Mouse (Mus musculus): ENCODE data around the gene Wbp1l. TPM values are rescaled to one million over a fixed set of nuclear protein-coding genes. Genes with fewer than 3 reads are reported as not detected.

The Wbp1l gene
- polyA plus RNA-seq, 1 experiment = 44.8 TPM

DNA sequence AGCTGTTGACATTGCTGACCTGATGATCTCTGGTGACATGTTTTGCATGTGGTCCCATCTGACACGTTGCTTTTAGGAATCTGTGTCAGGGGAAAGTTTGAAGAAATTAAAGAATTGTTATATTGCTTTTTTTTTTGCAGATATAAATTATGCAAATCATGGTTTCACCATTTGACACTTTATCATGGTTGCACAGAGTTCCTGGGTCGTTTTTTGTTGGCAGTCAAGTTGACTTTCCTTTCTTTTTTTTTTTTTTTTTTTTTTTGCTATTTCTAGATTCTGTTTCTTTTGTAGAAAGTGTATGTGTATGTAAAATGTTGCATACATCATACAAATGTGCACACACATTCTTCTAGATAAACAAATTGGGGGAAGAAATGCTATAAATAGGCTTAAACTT, 92.2 kb downstream of the Wbp1l start:
- DNase-seq (ENCODE audit: low read depth) = no peak
- no peak for TF ChIP-seq POLR2A (IDR thresholded peaks at IDR 0.05; ENCODE audit: borderline replicate concordance, extremely low read depth, insufficient read depth, insufficient read length, poor library complexity, severe bottlenecking)
- no peak for TF ChIP-seq CTCF (IDR thresholded peaks at IDR 0.05; ENCODE audit: borderline replicate concordance, extremely low read depth, insufficient read depth, insufficient read length)

DNA sequence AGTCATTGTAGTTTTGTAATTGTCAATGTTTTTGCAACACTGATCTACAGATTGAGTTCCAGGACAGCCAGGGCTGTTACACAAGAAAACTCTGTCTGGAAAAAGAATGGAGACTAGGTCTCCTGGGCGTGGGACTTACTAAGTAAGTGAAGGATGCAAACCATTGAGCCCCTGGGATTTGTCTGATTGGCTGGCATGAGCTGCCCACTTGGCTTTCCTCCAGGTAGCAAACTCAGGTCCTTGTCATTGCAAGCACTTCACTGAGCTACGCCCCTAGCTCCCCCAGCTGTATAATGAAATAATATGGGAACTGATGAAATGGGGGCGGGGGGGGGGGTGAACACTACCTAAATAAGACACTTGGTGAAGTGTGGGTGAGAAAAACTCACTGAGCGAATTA, 94.3 kb downstream of the Wbp1l start:
- peak; percentile 10 for DNase-seq (ENCODE audit: low read depth)
- TF ChIP-seq CTCF (IDR thresholded peaks at IDR 0.05; ENCODE audit: borderline replicate concordance, extremely low read depth, insufficient read depth, insufficient read length) (no peak), POLR2A (IDR thresholded peaks at IDR 0.05; ENCODE audit: borderline replicate concordance, extremely low read depth, insufficient read depth, insufficient read length, poor library complexity, severe bottlenecking) (no peak)

DNA sequence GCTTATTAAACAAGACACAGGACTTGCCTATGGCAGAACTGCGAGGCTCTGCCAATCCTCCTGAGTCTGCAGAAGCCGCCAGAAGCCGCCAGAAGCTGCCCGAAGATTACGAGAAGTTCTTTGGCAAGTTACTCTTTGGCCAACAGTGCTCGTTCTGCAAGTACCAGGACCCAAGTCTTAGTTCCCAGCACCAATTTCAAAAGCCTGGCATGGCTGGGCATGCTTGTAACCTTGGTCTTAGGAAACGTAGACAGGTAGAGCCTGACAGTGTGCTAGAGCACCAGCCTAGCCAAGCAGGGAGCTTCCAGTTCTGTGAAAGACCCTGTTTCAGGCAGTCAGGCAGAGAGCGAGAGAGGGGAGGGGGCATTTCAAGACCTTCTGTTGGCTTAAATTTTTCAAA, 97.6 kb downstream of the Wbp1l start:
- TF ChIP-seq CTCF (IDR thresholded peaks at IDR 0.05; ENCODE audit: borderline replicate concordance, extremely low read depth, insufficient read depth, insufficient read length) (no peak), POLR2A (IDR thresholded peaks at IDR 0.05; ENCODE audit: borderline replicate concordance, extremely low read depth, insufficient read depth, insufficient read length, poor library complexity, severe bottlenecking) (no peak)
- DNase-seq (ENCODE audit: low read depth) = no peak

DNA sequence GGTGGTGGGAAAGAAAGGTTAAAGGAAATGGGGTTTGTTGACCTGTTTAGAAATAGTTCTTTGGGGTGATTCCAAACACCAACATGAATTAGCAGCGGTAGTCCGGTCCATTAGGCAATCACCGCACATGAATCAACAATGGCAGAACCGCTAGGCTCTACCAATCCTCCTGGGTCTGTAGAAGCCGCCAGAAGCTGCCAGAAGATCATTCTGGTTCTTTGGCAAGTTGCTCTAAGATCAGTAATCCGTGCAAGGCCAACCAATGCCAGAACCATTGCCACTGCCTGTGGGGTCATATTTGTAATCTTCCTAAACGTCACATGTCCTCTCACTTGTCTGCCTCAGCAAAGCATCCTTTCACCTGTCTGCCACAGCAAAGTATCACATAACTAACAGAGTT, 98.1 kb downstream of the Wbp1l start:
- peak; percentile 9 for DNase-seq (ENCODE audit: low read depth)
- no peak for TF ChIP-seq POLR2A (IDR thresholded peaks at IDR 0.05; ENCODE audit: borderline replicate concordance, extremely low read depth, insufficient read depth, insufficient read length, poor library complexity, severe bottlenecking)
- TF ChIP-seq CTCF (IDR thresholded peaks at IDR 0.05; ENCODE audit: borderline replicate concordance, extremely low read depth, insufficient read depth, insufficient read length) = no peak

DNA sequence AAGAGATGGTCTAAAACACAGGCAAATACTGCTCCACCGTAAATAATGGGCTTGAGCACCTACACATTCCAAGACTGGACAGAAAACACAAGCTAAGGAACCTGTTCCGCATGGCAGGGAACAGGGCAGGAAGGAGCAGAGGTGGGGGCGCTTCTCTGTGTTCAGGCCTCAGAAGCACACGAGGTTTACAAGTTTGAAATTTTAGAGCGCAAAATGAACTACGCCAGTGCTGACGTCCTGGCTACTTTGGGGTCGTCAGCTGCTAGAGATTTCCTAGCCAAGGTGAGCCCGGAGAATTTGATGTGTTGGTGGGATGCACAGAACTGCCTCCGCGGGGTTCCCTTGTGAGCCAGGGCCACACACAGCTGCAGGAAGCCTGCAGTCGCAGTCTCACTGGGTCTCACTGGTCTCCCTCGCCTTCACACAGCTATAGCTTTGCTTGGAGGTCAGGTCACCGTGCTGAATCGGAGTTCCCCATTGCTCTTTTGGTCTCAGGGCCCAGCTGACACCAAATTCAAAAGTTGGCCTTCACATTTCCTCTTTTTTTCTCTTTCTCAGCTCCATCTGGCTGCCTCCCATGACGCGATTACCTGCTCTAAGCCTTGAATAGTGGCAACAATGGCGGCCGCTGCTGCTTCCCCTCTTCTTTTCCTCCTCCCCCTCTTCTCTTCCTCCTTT, 99.1 kb downstream of the Wbp1l start:
- DNase-seq (ENCODE audit: low read depth) = no peak
- TF ChIP-seq POLR2A (IDR thresholded peaks at IDR 0.05; ENCODE audit: borderline replicate concordance, extremely low read depth, insufficient read depth, insufficient read length, poor library complexity, severe bottlenecking) (no peak), CTCF (IDR thresholded peaks at IDR 0.05; ENCODE audit: borderline replicate concordance, extremely low read depth, insufficient read depth, insufficient read length) (no peak)

DNA sequence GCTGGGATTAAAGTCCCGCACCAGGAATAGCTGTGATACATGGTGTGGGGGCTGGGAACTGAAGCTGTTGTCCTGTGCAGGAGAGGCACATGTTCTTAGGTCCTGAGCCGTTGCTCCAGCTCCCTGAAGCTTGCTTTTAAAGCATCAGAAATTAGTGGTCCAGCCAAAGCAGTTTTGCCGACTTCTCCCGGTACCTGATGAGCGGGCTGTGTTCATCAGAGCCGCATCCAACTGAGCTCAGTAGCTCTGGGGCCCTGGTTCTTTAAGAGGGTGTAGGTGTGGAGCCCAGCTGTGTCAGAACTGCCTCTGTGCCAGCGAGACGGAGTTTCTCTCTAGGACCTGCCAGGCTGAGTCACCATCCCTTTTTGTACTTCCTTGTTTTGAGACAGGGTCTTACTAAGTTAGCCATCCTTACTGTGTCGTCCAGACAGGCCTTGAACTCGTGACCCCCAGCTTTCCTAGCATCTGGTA, 100.2 kb downstream of the Wbp1l start:
- no peak for DNase-seq (ENCODE audit: low read depth)

DNA sequence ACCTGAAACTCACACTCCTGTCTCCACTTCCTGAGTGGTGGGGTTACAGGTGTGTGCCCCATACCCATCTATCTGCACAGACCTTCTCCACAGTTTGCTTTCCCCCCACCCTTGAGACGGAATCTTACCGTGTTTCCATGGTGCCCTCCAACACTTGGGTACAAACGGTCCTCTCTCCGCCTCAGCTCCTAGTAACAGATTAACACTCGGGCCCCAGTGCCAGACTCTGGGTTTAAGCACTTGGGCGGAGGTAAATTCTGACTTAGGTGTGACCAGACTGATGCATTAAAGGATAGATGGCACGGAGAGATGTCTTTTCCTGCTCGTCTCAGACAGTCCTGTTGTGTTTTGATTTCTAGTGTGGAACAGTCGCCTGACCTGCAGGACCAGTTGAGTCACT, 102.3 kb downstream of the Wbp1l start:
- DNase-seq (ENCODE audit: low read depth) = no peak
- TF ChIP-seq CTCF (IDR thresholded peaks at IDR 0.05; ENCODE audit: borderline replicate concordance, extremely low read depth, insufficient read depth, insufficient read length) (no peak), POLR2A (IDR thresholded peaks at IDR 0.05; ENCODE audit: borderline replicate concordance, extremely low read depth, insufficient read depth, insufficient read length, poor library complexity, severe bottlenecking) (no peak)

More for the DNA sequence above, 100.2 kb downstream of the Wbp1l start:
- TF ChIP-seq POLR2A (IDR thresholded peaks at IDR 0.05; ENCODE audit: borderline replicate concordance, extremely low read depth, insufficient read depth, insufficient read length, poor library complexity, severe bottlenecking) = no peak
- TF ChIP-seq CTCF (IDR thresholded peaks at IDR 0.05; ENCODE audit: borderline replicate concordance, extremely low read depth, insufficient read depth, insufficient read length) = no peak

DNA sequence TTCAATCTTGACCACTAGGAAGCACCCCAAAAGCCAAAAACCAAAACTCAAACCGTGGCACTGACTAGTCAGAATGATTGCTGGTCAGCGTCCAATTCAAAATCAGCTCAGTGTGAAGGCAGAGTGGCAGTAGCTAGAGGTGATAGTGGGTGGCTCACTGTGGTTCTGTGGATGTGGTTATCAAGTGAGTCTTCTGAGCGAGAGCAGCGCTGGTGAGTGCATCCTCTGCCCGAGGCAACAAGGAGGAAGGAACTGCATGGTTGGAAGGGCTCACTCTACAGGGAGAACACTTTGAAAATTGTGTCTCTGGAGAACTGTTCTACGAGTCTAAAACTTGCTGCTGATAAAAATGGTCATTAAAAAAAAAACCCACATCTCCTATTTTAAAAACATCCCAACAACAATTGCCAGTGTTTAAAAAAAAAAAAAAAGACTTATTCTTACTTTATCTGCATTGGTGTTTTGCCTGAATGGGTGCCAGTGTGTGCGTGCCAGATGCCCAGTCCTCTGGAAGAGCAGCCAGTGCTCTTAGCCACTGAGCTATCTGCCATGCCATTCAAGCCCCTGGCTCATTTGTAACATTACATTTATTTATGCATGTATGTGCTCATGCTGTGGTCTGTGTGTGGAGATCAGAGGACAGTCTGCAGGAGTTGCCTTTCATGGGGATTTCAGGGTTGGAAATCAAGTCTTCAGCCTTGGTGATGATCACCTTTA, 107.1 kb downstream of the Wbp1l start:
- DNase-seq (ENCODE audit: low read depth) = no peak
- TF ChIP-seq POLR2A (IDR thresholded peaks at IDR 0.05; ENCODE audit: borderline replicate concordance, extremely low read depth, insufficient read depth, insufficient read length, poor library complexity, severe bottlenecking) (no peak), CTCF (IDR thresholded peaks at IDR 0.05; ENCODE audit: borderline replicate concordance, extremely low read depth, insufficient read depth, insufficient read length) (no peak)

DNA sequence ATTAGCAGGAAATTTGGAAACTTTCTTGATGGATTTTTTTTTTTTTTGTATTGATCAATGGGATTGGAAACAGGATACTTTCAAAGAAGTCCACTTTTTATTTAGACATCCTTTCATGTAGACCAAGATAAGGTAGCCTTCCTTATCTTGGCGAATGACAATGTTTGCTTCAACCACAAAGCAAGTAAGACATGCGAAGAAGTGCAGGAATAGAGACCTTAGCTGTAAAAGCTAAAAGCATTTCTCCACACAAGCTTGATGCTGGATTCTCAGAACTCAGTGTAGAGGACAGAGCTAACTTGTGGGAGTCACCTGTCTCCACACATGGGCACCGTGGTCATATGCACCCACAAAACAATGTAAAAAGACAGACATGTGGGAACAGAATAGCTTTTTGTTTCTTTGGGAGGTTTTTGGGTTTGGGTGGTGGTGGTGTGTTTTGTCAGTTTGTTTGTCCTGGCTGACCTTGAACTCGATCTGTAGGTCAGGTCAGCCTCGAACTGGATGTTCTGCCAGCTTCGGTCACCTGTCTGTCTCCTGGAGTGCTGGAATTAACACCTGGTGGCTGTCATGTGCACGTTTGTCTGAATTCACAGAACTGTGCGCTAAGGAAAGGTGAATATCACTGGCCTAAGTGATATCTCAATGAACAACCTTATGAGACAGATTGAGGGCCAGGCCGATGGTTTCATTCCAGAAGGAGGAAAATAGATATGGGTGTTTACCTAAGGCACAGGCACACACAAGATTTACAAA, 107.8 kb downstream of the Wbp1l start:
- TF ChIP-seq CTCF (IDR thresholded peaks at IDR 0.05; ENCODE audit: borderline replicate concordance, extremely low read depth, insufficient read depth, insufficient read length) = no peak
- no peak for TF ChIP-seq POLR2A (IDR thresholded peaks at IDR 0.05; ENCODE audit: borderline replicate concordance, extremely low read depth, insufficient read depth, insufficient read length, poor library complexity, severe bottlenecking)

More for the DNA sequence above, 107.8 kb downstream of the Wbp1l start:
- no peak for DNase-seq (ENCODE audit: low read depth)

Other genes starting within 250 kb of the Wbp1l start
- gene 2310034G01Rik, start 248.8 kb upstream of the Wbp1l start, polyA plus RNA-seq (2012; rRNA removed) = 2.1 TPM in 2 replicates
- gene Actr1a, start 203.3 kb upstream of the Wbp1l start, polyA plus RNA-seq (2012; rRNA removed) = 224 and 264 TPM in 2 replicates
- 21.8 and 26.0 TPM in 2 replicates for gene Sufu, start 202.2 kb upstream of the Wbp1l start, polyA plus RNA-seq (2012; rRNA removed)
- 35.3 and 63.0 TPM in 2 replicates for gene Trim8, start 97.4 kb upstream of the Wbp1l start, polyA plus RNA-seq (2012; rRNA removed)
- 169 and 180 TPM in 2 replicates for gene Arl3, start 25.9 kb upstream of the Wbp1l start, polyA plus RNA-seq (2012; rRNA removed)
- gene Sfxn2, start 25.7 kb upstream of the Wbp1l start, polyA plus RNA-seq (2012; rRNA removed) = 11.8 and 12.6 TPM in 2 replicates
- not detected in 2 replicates for gene Cyp17a1, start 74.1 kb downstream of the Wbp1l start, polyA plus RNA-seq (2012; rRNA removed)
- gene Borcs7, start 90.8 kb downstream of the Wbp1l start, polyA plus RNA-seq (2012; rRNA removed) = 10.2 and 12.3 TPM in 2 replicates
- 13.4 and 16.9 TPM in 2 replicates for gene As3mt, start 108.4 kb downstream of the Wbp1l start, polyA plus RNA-seq (2012; rRNA removed)
- gene Cnnm2, start 162.5 kb downstream of the Wbp1l start, polyA plus RNA-seq (2012; rRNA removed) = 11.3 and 15.5 TPM in 2 replicates